Mouse (Mus musculus): ENCODE measurements around the gene Med9.

The Med9 gene

GRCm38 (mm10) chr11:59948401-59948767, 378 bp downstream of the Med9 start:
- no peak for DNase-seq

- DNase-seq = no peak
These were observed 4.9 kb downstream of the Med9 start for GRCm38 (mm10) chr11:59952892-59953291.

- no peak for DNase-seq
These were observed 8.7 kb downstream of the Med9 start for GRCm38 (mm10) chr11:59956749-59957148.

GRCm38 (mm10) chr11:59959453-59959852, 11.4 kb downstream of the Med9 start:
- no peak for DNase-seq

GRCm38 (mm10) chr11:59960476-59961337, 12.7 kb downstream of the Med9 start:
- DNase-seq = no peak

GRCm38 (mm10) chr11:59961338-59961875, 13.4 kb downstream of the Med9 start:
- DNase-seq = no peak

GRCm38 (mm10) chr11:59962590-59962989, 14.6 kb downstream of the Med9 start:
- DNase-seq = no peak

GRCm38 (mm10) chr11:59963364-59964162, 15.6 kb downstream of the Med9 start:
- peak; percentile 19 for DNase-seq

- DNase-seq = no peak
These were observed 16.3 kb downstream of the Med9 start for GRCm38 (mm10) chr11:59964163-59964758.

- peak; percentile 48 for DNase-seq
These were observed 16.8 kb downstream of the Med9 start, which contains the start of gene Rasd1 for GRCm38 (mm10) chr11:59964818-59965217. Rasd1 (minus strand) TSS chr11:59964944.

GRCm38 (mm10) chr11:59965227-59966101, 17.5 kb downstream of the Med9 start:
- DNase-seq = peak; percentile 72

- DNase-seq = no peak
These were observed 18.1 kb downstream of the Med9 start for GRCm38 (mm10) chr11:59966102-59966483.

GRCm38 (mm10) chr11:59967765-59968164, 19.8 kb downstream of the Med9 start:
- DNase-seq = no peak

GRCm38 (mm10) chr11:59970780-59971179, 22.8 kb downstream of the Med9 start:
- DNase-seq = no peak

GRCm38 (mm10) chr11:59971691-59972090, 23.7 kb downstream of the Med9 start:
- DNase-seq = no peak

GRCm38 (mm10) chr11:59973389-59973788, 25.4 kb downstream of the Med9 start:
- no peak for DNase-seq

- no peak for DNase-seq
These were observed 27.2 kb downstream of the Med9 start for GRCm38 (mm10) chr11:59975241-59975640.

- no peak for DNase-seq
These were observed 29.8 kb downstream of the Med9 start for GRCm38 (mm10) chr11:59977831-59978230.

- no peak for DNase-seq
These were observed 41.4 kb downstream of the Med9 start for GRCm38 (mm10) chr11:59989406-59989805.

- DNase-seq = no peak
These were observed 43.4 kb downstream of the Med9 start for GRCm38 (mm10) chr11:59991365-59991764.

- no peak for DNase-seq
These were observed 46.3 kb downstream of the Med9 start for GRCm38 (mm10) chr11:59994318-59994717.

Measured in right cerebral cortex, postnatal 14 days (tissue).